Mouse (Mus musculus) lung, adult 2 months (tissue): ENCODE data around the gene Lmod2.
A peak's percentile ranks its signal among the peaks of the same experiment; 100 is the strongest.

Experiments
- CTCF ChIP-seq: fragments of 200-500 bp; IDR thresholded peaks from 2 replicates; pipeline ENCODE4 v1.5.1; 2011; ENCODE audit warnings: mild to moderate bottlenecking, low read length, control low read depth; ENCODE audit not compliant: insufficient read depth
- POLR2A ChIP-seq: fragments of 200-500 bp; IDR thresholded peaks from 2 replicates; pipeline ENCODE4 v1.6.1; 2011; ENCODE audit warnings: low read depth, mild to moderate bottlenecking, control low read depth, low read length, borderline replicate concordance; ENCODE audit errors: extremely low read depth

DNA sequence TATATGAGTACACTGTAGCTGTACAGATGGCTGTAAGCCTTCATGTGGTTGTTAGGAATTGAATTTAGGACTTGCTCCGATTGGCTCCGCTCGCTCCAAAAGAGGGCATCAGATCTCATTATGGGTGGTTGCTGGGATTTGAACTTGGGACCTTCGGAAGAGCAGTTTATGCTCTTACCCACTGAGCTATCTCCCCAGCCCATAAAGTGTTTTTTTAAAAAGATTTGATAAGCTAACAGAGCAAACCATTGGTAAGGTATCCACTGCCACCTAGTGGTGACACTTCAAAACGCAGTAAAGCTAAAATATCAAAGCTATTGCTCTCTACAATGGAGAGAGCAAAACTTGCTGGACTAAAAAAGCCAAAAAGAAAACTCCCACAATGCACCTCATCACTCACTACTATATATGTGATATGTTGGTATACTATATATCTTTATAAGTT lies 30.0 kb downstream of the Lmod2 start:
- TF ChIP-seq CTCF (peak; percentile 59), POLR2A (no peak)
